Mouse (Mus musculus): ENCODE measurements around the gene Olfr1028.

Olfr1028 gene

GRCm38 (mm10) chr2:85950137-85950536 lies at the start of gene Olfr1028:
TSS of gene Olfr1028 (plus strand) at chr2:85950437.
- DNase-seq, result no peak

GRCm38 (mm10) chr2:85904952-85905351 lies 45.3 kb upstream of the Olfr1028 start, which contains the start of gene Olfr1024:
TSS of gene Olfr1024 (minus strand) at chr2:85905052.
- no peak for DNase-seq

GRCm38 (mm10) chr2:85913197-85913596 lies 37.0 kb upstream of the Olfr1028 start:
- DNase-seq, result no peak

GRCm38 (mm10) chr2:85914893-85915292 lies 35.3 kb upstream of the Olfr1028 start, which contains the start of gene Olfr1025-ps1:
TSS of gene Olfr1025-ps1 (plus strand) at chr2:85915193.
- no peak for DNase-seq

GRCm38 (mm10) chr2:85921258-85921657 lies 29.0 kb upstream of the Olfr1028 start, which contains the start of gene Olfr1026:
TSS of gene Olfr1026 (plus strand) at chr2:85921558.
- no peak for DNase-seq

GRCm38 (mm10) chr2:85973595-85973994 lies 23.4 kb downstream of the Olfr1028 start, which contains the start of gene Olfr1029:
TSS of gene Olfr1029 (plus strand) at chr2:85973895.
- DNase-seq, result no peak

GRCm38 (mm10) chr2:85978976-85979375 lies 28.7 kb downstream of the Olfr1028 start, which contains the start of gene Olfr1030:
TSS of gene Olfr1030 (plus strand) at chr2:85979276.
- DNase-seq, result no peak

- no peak for DNase-seq
These were observed 39.8 kb downstream of the Olfr1028 start, which contains the start of gene Olfr1031 for GRCm38 (mm10) chr2:85990004-85990403. TSS of gene Olfr1031 (plus strand) at chr2:85990304.

Data from retina, postnatal 1 day (tissue).